Mouse (Mus musculus): Measurements from ENCODE around the gene Ptpn13.

Gene Ptpn13

GRCm38 (mm10) chr5:103647320-103647719 is 222.3 kb downstream of the Ptpn13 start:
- DNase-seq (ENCODE audit: low spot score in 2 of 2) = no peak
